Mouse (Mus musculus): Measurements from ENCODE around the gene Ntn1. TPM values are rescaled to one million over a fixed set of nuclear protein-coding genes. Genes with fewer than 3 reads are reported as not detected.

Ntn1 gene
- total RNA-seq, 1 experiment from 2014 or later, result not detected

DNA sequence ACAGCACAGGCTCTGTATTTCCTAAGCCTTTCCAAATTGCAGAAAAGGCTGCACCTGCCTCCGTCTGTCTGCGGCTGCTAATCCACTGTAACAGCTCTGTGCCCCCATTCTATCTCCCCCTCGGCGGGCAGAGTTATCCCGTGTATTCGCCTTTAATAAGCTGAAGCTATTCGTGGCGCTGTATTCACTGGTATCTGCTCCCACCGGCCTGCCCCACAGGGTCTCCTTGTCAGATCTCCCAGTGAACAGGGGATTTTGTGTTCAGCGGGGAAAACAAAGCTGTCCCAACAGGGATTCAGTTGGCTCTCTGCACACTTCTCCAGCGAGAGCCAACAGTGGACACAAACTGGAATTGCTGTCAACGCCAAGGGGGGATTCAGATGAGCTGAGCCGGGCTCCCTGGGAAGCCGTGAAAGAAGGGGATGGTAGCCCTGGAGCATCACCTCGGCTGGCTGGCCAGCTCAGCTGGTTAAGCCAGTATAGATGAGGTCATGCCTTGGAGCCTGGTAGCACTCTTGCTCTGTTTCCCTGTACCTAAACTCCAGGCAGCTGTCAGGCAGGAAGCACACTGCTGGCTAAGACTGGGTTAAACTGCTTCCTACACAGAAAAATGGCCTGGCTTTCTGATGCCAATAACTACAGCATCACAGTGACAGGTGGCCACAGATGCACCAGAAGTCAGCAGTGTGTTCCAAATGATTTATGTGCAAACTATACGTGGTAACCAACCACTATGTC is 156.2 kb downstream of the Ntn1 start:
- no peak for ATAC-seq (ENCODE audit: extremely low read depth, insufficient number of reproducible peaks, low FRiP score, poor library complexity, severe bottlenecking)

GRCm38 (mm10) chr11:68239756-68240155 is 160.9 kb downstream of the Ntn1 start:
- ATAC-seq (ENCODE audit: extremely low read depth, insufficient number of reproducible peaks, low FRiP score, poor library complexity, severe bottlenecking), result no peak

DNA sequence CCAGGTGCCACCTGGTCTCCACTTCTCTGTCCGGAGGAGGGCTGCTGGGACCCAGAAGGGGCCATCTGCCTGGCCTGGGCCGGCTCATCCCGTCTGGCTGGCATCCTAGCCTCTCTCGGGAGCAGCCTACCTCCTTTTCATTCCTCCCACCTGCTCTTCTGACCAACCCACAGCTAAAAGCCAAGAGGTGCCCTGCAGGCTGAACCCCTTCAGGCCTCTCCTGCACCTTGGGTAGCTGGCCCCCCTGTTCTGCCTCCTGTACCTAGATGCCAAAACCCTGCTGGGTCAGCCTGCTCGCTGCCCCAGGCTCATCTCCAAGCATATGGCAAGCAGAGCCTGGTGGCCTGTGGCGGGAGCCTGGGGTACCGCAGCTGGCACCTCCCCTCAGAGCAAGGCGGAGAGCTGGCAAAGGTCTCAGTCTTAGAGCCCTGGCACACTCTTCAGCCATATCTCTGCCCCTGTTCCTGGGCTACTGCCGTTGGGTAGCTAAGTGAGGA is 167.1 kb downstream of the Ntn1 start:
- no peak for ATAC-seq (ENCODE audit: extremely low read depth, insufficient number of reproducible peaks, low FRiP score, poor library complexity, severe bottlenecking)

DNA sequence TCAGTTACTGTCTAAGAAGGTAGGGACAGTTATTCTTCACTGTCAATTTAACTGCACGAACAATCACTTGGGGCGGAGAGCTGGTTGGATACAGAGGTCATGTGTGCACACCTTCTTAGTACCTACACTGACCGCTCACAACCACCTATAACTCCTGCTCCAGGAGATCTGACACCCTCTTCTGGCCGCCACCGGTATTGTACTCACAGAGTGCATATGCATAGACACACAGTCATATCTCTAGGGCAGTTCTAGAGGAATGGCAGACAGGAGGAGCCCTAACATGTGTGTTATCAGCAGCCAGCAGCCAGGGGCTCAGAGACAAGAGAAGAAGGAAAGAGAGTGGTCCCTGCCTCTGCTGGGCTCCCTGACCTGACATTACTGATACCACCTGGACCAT is 169.1 kb downstream of the Ntn1 start:
- ATAC-seq (ENCODE audit: extremely low read depth, insufficient number of reproducible peaks, low FRiP score, poor library complexity, severe bottlenecking), result no peak

DNA sequence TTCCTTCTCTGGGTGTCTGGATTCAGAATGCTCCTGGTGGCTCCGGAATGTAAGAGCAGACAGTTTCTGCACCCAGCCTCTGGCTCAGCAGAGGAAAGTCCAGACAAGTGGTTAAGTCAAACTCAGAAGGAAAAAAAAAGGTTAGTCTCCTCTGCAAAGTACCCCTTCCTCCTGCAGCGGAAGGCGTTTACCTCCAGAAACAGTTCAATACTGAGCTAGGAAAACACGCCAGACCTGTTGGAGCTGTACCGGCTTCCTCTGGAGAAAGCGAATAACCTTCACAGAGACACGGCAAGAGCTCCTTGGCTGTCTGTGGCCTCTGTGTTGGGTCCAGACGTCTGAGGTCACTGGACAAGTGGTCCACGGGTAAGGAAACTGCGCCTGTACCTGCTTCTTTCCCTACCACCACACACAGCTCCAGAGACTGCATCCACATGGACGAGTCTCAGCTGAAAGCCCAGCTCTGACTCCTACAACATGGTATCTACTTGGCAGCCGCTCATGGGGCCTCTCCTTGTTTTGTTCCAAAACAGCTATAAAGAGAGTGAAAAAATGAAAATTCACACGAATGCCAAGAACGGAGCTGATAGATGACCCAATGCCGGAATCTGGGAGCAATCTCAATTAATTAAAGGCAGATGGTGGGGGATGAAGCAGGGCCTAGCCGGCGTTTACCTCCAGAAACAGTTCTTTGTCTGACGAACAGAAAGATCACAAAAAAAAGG is 171.5 kb downstream of the Ntn1 start:
- no peak for ATAC-seq (ENCODE audit: extremely low read depth, insufficient number of reproducible peaks, low FRiP score, poor library complexity, severe bottlenecking)

DNA sequence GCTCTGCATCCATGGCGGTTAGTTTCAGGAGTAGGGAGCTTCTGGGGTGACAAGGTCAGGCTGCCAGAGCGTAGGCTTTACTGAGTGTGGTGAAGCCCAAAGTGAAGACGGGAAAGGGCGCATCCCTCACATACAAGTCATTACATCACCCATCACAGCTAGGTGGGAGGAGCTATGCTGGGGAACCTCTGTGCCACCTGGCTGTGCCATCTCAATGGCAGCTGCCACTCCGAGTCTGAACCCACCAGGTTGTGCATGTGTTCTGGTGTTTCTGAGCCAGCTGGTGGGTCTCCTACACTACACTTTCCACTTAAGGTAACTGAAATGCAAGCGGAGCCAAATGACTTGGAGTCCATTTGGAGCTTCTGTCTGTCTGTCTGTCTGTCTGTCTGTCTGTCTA is 172.8 kb downstream of the Ntn1 start:
- no peak for ATAC-seq (ENCODE audit: extremely low read depth, insufficient number of reproducible peaks, low FRiP score, poor library complexity, severe bottlenecking)

- ATAC-seq (ENCODE audit: extremely low read depth, insufficient number of reproducible peaks, low FRiP score, poor library complexity, severe bottlenecking), result no peak
Measured at GRCm38 (mm10) chr11:68226654-68227057, 174.0 kb downstream of the Ntn1 start.

DNA sequence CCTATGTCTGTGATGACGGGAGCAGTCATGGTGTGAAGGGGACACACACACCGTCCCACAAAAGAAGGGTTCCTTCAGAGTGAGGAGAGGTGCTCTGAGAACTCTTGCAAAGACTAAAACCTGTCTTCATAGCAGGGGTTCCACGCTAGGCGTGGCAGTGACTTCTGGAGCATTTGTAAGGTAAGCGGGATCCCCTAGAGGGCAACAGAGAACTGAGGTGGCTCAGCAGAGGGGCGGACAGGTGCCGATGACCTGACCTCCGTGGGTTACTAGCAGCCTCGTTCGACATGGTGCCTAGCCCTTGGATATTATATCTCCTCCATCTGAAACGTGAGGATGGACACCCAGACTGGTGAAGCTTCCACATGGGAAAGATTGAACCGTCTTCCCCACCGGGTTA is 177.5 kb downstream of the Ntn1 start:
- ATAC-seq (ENCODE audit: extremely low read depth, insufficient number of reproducible peaks, low FRiP score, poor library complexity, severe bottlenecking), result no peak

DNA sequence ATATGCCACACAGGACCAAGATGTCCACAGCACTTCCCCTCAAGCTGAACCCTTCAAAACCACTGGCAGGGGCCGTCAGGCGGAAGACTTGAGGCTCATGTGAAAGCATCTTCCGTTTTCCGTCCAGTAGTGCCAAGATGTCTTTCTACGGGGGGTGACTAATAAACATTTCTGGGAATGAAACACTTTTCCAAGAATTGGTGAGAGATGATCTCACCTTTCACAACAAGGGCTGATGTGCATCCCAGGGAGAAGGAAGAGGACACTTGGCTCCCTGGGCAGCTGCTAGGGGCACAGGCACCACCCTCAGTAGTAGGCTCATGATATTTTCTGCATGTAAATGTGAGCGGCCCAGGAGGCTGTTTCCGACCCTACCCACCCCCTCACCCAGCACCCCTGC is 178.4 kb downstream of the Ntn1 start:
- no peak for ATAC-seq (ENCODE audit: extremely low read depth, insufficient number of reproducible peaks, low FRiP score, poor library complexity, severe bottlenecking)

GRCm38 (mm10) chr11:68220733-68221132 is 179.9 kb downstream of the Ntn1 start:
- no peak for ATAC-seq (ENCODE audit: extremely low read depth, insufficient number of reproducible peaks, low FRiP score, poor library complexity, severe bottlenecking)

DNA sequence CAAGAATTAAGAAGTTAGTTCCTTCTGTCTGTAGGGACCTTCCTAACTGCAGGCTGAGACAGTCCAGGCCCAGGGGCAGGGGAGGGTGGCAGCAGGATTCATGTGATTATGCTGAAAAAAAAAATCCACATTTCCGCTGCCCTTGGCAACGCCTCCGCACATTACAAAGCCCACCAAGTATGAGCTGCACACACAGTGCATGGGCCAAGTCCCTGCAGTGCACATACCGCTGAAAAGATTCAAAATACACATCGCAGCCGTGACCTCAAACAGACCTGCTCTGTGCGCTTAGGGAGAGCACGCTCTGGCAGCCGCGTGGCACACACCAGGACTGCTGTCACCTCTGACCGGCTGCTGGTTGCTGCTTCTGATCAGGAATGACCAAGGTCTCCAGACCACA is 184.6 kb downstream of the Ntn1 start:
- ATAC-seq (ENCODE audit: extremely low read depth, insufficient number of reproducible peaks, low FRiP score, poor library complexity, severe bottlenecking), result no peak

- no peak for ATAC-seq (ENCODE audit: extremely low read depth, insufficient number of reproducible peaks, low FRiP score, poor library complexity, severe bottlenecking)
Measured at GRCm38 (mm10) chr11:68215206-68215912, 185.3 kb downstream of the Ntn1 start.

DNA sequence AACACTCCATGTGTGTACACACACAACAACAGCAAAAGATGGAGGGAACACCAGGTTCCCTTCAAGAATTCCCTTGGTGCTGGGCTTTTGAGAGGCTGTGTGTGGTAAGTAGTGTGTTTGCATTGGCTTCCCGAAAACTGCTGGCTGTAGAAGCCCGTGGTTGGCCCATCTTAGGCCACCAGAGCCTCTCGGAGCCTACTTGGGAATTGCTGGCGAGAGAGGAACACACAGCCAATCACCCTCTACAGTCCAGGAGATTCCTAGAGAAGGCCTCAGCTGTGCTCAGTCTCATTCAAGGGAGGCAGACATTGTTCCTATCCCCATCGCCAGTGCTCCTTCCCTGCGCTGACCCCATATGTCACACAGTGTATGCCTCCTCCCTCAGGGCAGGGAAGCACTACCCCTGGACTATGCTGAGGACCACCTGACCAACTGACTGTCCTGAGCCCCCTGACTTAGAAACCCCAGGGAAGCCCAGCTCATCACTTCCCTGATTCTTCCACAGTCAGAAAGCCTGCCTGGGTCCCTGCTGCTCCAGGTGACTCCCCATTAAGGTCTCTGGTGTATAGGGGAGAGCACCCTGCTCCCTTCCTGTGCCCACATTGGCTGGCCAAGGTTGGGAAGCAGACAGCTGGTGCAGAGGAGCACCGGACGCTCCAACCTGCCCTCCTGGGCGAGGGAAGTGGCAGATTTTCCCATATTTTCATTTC is 186.0 kb downstream of the Ntn1 start:
- no peak for ATAC-seq (ENCODE audit: extremely low read depth, insufficient number of reproducible peaks, low FRiP score, poor library complexity, severe bottlenecking)

DNA sequence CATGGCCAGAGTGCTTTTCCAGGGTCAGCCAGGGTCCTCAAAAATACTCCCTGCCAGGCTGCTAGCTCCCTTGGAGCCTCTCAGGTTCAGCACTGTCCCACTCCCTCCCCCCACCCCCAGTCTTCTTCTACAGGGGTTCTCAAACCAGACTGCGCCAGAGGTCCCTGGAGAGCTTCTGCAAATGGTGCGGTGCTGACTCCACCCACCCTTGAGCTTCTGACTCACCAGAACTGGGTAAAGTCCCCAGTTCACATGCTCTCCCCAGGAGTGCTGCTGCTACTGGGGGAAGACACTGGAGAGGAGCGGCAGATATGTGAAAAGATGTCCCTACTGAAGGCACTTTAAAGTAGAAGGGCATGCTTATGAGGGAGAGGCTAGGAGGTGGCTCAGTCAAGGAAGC is 186.7 kb downstream of the Ntn1 start:
- ATAC-seq (ENCODE audit: extremely low read depth, insufficient number of reproducible peaks, low FRiP score, poor library complexity, severe bottlenecking), result no peak

- ATAC-seq (ENCODE audit: extremely low read depth, insufficient number of reproducible peaks, low FRiP score, poor library complexity, severe bottlenecking), result no peak
Measured at GRCm38 (mm10) chr11:68211924-68212578, 188.6 kb downstream of the Ntn1 start.

DNA sequence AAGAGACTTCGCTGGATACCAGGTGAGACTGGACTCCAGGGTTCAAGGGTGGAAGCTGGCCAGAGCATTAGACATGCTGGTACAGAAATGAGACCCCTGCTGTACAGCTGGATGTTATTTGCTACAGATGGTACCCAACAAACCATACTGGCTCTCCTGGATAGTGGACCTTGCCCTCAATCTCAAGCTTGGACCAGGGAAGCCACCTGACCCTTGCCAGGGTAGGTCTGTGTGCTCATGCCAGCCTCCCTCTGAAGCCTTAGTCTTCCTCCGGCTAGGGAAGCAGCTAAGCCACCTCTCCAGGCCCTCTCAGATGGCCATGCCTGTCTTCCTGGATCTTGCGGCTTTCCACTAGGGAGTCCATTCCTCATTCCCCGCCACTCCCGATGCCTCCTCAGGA is 189.9 kb downstream of the Ntn1 start:
- no peak for ATAC-seq (ENCODE audit: extremely low read depth, insufficient number of reproducible peaks, low FRiP score, poor library complexity, severe bottlenecking)

GRCm38 (mm10) chr11:68209506-68209905 is 191.1 kb downstream of the Ntn1 start:
- ATAC-seq (ENCODE audit: extremely low read depth, insufficient number of reproducible peaks, low FRiP score, poor library complexity, severe bottlenecking), result no peak

GRCm38 (mm10) chr11:68208582-68208981 is 192.0 kb downstream of the Ntn1 start:
- no peak for ATAC-seq (ENCODE audit: extremely low read depth, insufficient number of reproducible peaks, low FRiP score, poor library complexity, severe bottlenecking)

DNA sequence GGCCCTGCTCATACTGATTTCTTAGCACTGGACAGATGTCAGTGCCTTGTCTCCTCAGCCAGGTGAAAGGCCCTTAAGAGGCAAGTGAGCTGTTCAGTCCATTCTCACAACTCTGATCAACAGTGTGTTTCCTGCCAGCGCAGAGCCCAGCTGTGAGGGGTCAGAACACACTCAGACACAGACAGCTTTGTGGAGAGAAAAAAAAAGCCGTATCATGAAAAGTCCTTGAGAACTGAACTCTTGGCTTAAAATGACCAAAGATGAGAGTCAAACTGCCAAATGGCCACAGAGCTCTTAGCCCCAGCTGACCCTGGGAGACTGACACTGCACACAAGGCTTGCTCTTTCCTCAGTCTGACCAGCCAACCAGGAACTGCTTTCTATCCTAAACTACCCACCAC is 192.6 kb downstream of the Ntn1 start:
- ATAC-seq (ENCODE audit: extremely low read depth, insufficient number of reproducible peaks, low FRiP score, poor library complexity, severe bottlenecking), result no peak
